Mouse (Mus musculus): Measurements from ENCODE around the gene Ap3s2.

The Ap3s2 gene

GRCm38 (mm10) chr7:79888603-79889002 lies 31.8 kb downstream of the Ap3s2 start:
- DNase-seq (ENCODE audit: low spot score in 2 of 2), result no peak

GRCm38 (mm10) chr7:79883613-79884334 lies 36.7 kb downstream of the Ap3s2 start:
- no peak for DNase-seq (ENCODE audit: low spot score in 2 of 2)

- DNase-seq (ENCODE audit: low spot score in 2 of 2), result no peak
Observed at GRCm38 (mm10) chr7:79881901-79882300, 38.5 kb downstream of the Ap3s2 start.

GRCm38 (mm10) chr7:79880998-79881397 lies 39.5 kb downstream of the Ap3s2 start:
- DNase-seq (ENCODE audit: low spot score in 2 of 2), result no peak

GRCm38 (mm10) chr7:79880033-79880432 lies 40.4 kb downstream of the Ap3s2 start:
- DNase-seq (ENCODE audit: low spot score in 2 of 2), result no peak

- no peak for DNase-seq (ENCODE audit: low spot score in 2 of 2)
Observed at GRCm38 (mm10) chr7:79878455-79879025, 41.9 kb downstream of the Ap3s2 start.

- no peak for DNase-seq (ENCODE audit: low spot score in 2 of 2)
Observed at GRCm38 (mm10) chr7:79873407-79873806, 47.0 kb downstream of the Ap3s2 start.

- DNase-seq (ENCODE audit: low spot score in 2 of 2), result no peak
Observed at GRCm38 (mm10) chr7:79871797-79872345, 48.6 kb downstream of the Ap3s2 start.

- no peak for DNase-seq (ENCODE audit: low spot score in 2 of 2)
Observed at GRCm38 (mm10) chr7:79869072-79869719, 51.3 kb downstream of the Ap3s2 start.

- DNase-seq (ENCODE audit: low spot score in 2 of 2), result no peak
Observed at GRCm38 (mm10) chr7:79868475-79868874, 52.0 kb downstream of the Ap3s2 start.

GRCm38 (mm10) chr7:79867861-79868260 lies 52.6 kb downstream of the Ap3s2 start:
- no peak for DNase-seq (ENCODE audit: low spot score in 2 of 2)

GRCm38 (mm10) chr7:79866294-79867000 lies 54.0 kb downstream of the Ap3s2 start:
- no peak for DNase-seq (ENCODE audit: low spot score in 2 of 2)

- no peak for DNase-seq (ENCODE audit: low spot score in 2 of 2)
Observed at GRCm38 (mm10) chr7:79861794-79862193, 58.7 kb downstream of the Ap3s2 start.

- DNase-seq (ENCODE audit: low spot score in 2 of 2), result no peak
Observed at GRCm38 (mm10) chr7:79860811-79861210, 59.6 kb downstream of the Ap3s2 start, which contains the start of gene Anpep. Anpep (minus strand) TSS chr7:79861059.

GRCm38 (mm10) chr7:79858956-79859630 lies 61.4 kb downstream of the Ap3s2 start:
- DNase-seq (ENCODE audit: low spot score in 2 of 2), result no peak

- DNase-seq (ENCODE audit: low spot score in 2 of 2), result no peak
Observed at GRCm38 (mm10) chr7:79858202-79858934, 62.1 kb downstream of the Ap3s2 start.

- no peak for DNase-seq (ENCODE audit: low spot score in 2 of 2)
Observed at GRCm38 (mm10) chr7:79856305-79856704, 64.1 kb downstream of the Ap3s2 start.

- DNase-seq (ENCODE audit: low spot score in 2 of 2), result no peak
Observed at GRCm38 (mm10) chr7:79847456-79848451, 72.7 kb downstream of the Ap3s2 start.

GRCm38 (mm10) chr7:79846342-79846741 lies 74.1 kb downstream of the Ap3s2 start:
- DNase-seq (ENCODE audit: low spot score in 2 of 2), result no peak

All from spleen, postnatal 10 days (tissue).